Mouse (Mus musculus) liver, adult 2 months (tissue): Measurements from ENCODE around the gene Gm20388.

Source experiments
- CTCF ChIP-seq: fragments of 200-500 bp; IDR thresholded peaks from 2 replicates; pipeline ENCODE4 v1.5.1; 2011; ENCODE audit warnings: low read depth, low read length, control low read depth
- POLR2A ChIP-seq: fragments of 200-500 bp; IDR thresholded peaks from 2 replicates; pipeline ENCODE4 v1.6.1; 2011; ENCODE audit warnings: low read length, control low read depth; ENCODE audit not compliant: insufficient read depth; ENCODE audit errors: extremely low read depth

- TF ChIP-seq CTCF: no peak
- TF ChIP-seq POLR2A: no peak
Observed at GRCm38 (mm10) chr8:123106531-123106930, 3195.9 kb downstream of the Gm20388 start.
